Comparison of ENCODE assay signal across 9 mouse cellular contexts in the genomic region with DNA sequence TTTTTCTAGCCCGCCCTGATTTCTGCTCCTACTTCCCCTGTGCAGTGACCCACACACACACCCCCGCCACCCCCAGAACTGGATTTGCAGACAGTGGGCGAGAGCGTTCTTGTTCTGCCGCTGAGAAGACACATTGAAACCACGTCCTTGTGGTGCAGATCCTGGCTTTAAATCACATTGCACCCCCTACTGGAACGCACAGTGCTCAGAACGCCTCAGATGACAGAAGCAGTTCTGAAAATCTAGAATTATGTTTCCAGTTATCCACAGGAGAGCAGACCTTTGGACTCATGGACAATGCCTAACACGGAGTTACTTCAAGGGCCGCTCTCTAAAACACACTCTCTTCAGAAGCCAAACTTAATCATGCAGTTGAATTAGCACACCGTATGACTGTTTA. TPM values are rescaled to one million over a fixed set of nuclear protein-coding genes. Genes with fewer than 3 reads are reported as not detected.
DNase-seq lines count a peak whose midpoint lies in the region; ATAC-seq and TF ChIP-seq lines count a peak whose summit lies in the region.
"Had no signal": no experiment of that assay in that cellular context is flagged by ENCODE, and none has a peak within 500 bp of the region (broad histone marks: within the 10 kb centered on the region; RNA-seq: fewer than 3 reads in every experiment).

No protein-coding gene starts in this region.

- no peak overlapping the region for H3K4me3 ChIP-seq in kidney, postnatal 0 days (replicated peaks; ENCODE audit: low read depth, low read length)
- no peak overlapping the region for H3K4me3 ChIP-seq in stomach, embryonic 16.5 days (replicated peaks; ENCODE audit: low read length)

- H3K4me1 ChIP-seq in kidney, postnatal 0 days (replicated peaks; ENCODE audit: insufficient read depth, low read length), result no peaks in the 10 kb centered on the region
- H3K4me1 ChIP-seq in stomach, embryonic 16.5 days (ENCODE audit: control insufficient read depth, insufficient read depth, low read length), result no peaks in the 10 kb centered on the region

- no peak for DNase-seq in frontal cortex, postnatal 10 days (ENCODE audit: low spot score in 2 of 2)
- peak; percentile 48 to 54 for DNase-seq in right cerebral cortex, adult 2 months (ENCODE audit: low spot score in 2 of 2)
- no peak for DNase-seq in right cerebral cortex, postnatal 14 days
- peak; percentile 72 for DNase-seq in kidney, postnatal 0 days (ENCODE audit: low spot score)
- DNase-seq in cerebellum, adult 8-10 months, result no peak

- no peaks in the 10 kb centered on the region for H3K9me3 ChIP-seq in kidney, postnatal 0 days (replicated peaks; ENCODE audit: low read length)
- no peaks in the 10 kb centered on the region for H3K9me3 ChIP-seq in stomach, embryonic 16.5 days (replicated peaks; ENCODE audit: control insufficient read depth, low read length)

- WGBS in kidney, postnatal 0 days, result 14% methylated on average over 11 of the region's 11 CpGs
- 33% methylated on average over 11 of the region's 11 CpGs for WGBS in stomach, embryonic 16.5 days

- no peak overlapping the region for H3K9ac ChIP-seq in kidney, postnatal 0 days (ENCODE audit: low read depth, low read length)
- H3K9ac ChIP-seq in stomach, embryonic 16.5 days (ENCODE audit: low read length), result peak overlapping the region; percentile 14; the same call in 1 of the 2 replicates

- peak; percentile 95 for ATAC-seq in frontal cortex, adult (ENCODE audit: low TSS enrichment)
- no peak; the same call in 1 of the 2 replicates for ATAC-seq in kidney, postnatal 0 days (replicated peaks; ENCODE audit: low FRiP score, low read depth)
- ATAC-seq in stomach, embryonic 16.5 days (ENCODE audit: insufficient read depth, low FRiP score), result no peak
- no peak for ATAC-seq in megakaryocyte, adult 5-6 weeks (ENCODE audit: poor library complexity, severe bottlenecking)

- no peaks in the 10 kb centered on the region for H3K36me3 ChIP-seq in kidney, postnatal 0 days (ENCODE audit: insufficient read depth, low read length)
- H3K36me3 ChIP-seq in stomach, embryonic 16.5 days (ENCODE audit: control insufficient read depth, insufficient read depth, low read length), result no peaks in the 10 kb centered on the region

- H3K4me2 ChIP-seq in kidney, postnatal 0 days (ENCODE audit: low read length), result peak overlapping the region; percentile 41
- H3K4me2 ChIP-seq in stomach, embryonic 16.5 days (ENCODE audit: low read depth, low read length), result peak overlapping the region; percentile 40

- H3K27me3 ChIP-seq in kidney, postnatal 0 days (ENCODE audit: insufficient read depth, low read length), result no peaks in the 10 kb centered on the region
- H3K27me3 ChIP-seq in stomach, embryonic 16.5 days (ENCODE audit: control insufficient read depth, insufficient read depth, low read length), result no peaks in the 10 kb centered on the region

- TF ChIP-seq CTCF in kidney, postnatal 0 days (IDR thresholded peaks at IDR 0.05; ENCODE audit: low read depth), result peak; percentile 75

- no peak overlapping the region for H3K27ac ChIP-seq in kidney, postnatal 0 days
- no peak overlapping the region for H3K27ac ChIP-seq in stomach, embryonic 16.5 days (ENCODE audit: low read length)

RNA-seq across cellular contexts. Expression of gene Edrf1, which starts 16.6 kb away (rescaled TPM):
- polyA plus RNA-seq in kidney, postnatal 0 days (2015; fragmentation: Nextera tagmentation; extraction: Ambion mirVana), result 14.3 and 15.4 TPM in 2 replicates
- 17.6 and 18.4 TPM in 2 replicates for polyA plus RNA-seq in stomach, embryonic 16.5 days (2015; fragmentation: Nextera tagmentation; extraction: Ambion mirVana)
- 10.3 and 10.5 TPM in 2 replicates for total RNA-seq in megakaryocyte, adult 5-6 weeks (2015)
- total RNA-seq in megakaryocyte, adult 5-6 weeks (2017), result 14.6 and 24.0 TPM in 2 replicates

RNA-seq across cellular contexts. Expression of gene Tex36, which starts 18.8 kb away (rescaled TPM):
- polyA plus RNA-seq in kidney, postnatal 0 days (2015; fragmentation: Nextera tagmentation; extraction: Ambion mirVana), result 0.32 TPM in 1 of 2 replicates, not detected in the other
- polyA plus RNA-seq in stomach, embryonic 16.5 days (2015; fragmentation: Nextera tagmentation; extraction: Ambion mirVana), result not detected in 2 replicates
- not detected in 2 replicates for total RNA-seq in megakaryocyte, adult 5-6 weeks (2015)
- not detected in 2 replicates for total RNA-seq in megakaryocyte, adult 5-6 weeks (2017)
- total RNA-seq: hematopoietic stem cell, adult 5-6 weeks had no signal

RNA-seq across cellular contexts. Expression of gene Mmp21, which starts 59.1 kb away (rescaled TPM):
- polyA plus RNA-seq in kidney, postnatal 0 days (2015; fragmentation: Nextera tagmentation; extraction: Ambion mirVana), result not detected in 2 replicates
- 0.08 TPM in 1 of 2 replicates, not detected in the other for polyA plus RNA-seq in stomach, embryonic 16.5 days (2015; fragmentation: Nextera tagmentation; extraction: Ambion mirVana)
- total RNA-seq in megakaryocyte, adult 5-6 weeks (2015), result not detected in 2 replicates
- total RNA-seq in megakaryocyte, adult 5-6 weeks (2017), result not detected in 2 replicates
- total RNA-seq: hematopoietic stem cell, adult 5-6 weeks had no signal

Comparison
In these comparisons a context has a peak if more than half of its experiments do, and no peak if none do; other contexts are left out.
1. DNase-seq: peak in right cerebral cortex, adult 2 months (2 of 2) and kidney, postnatal 0 days (single experiment); none in frontal cortex, postnatal 10 days (0 of 2), right cerebral cortex, postnatal 14 days (single experiment) and cerebellum, adult 8-10 months (single experiment).